Mouse (Mus musculus): ENCODE measurements around the gene Becn1. TPM values are rescaled to one million over a fixed set of nuclear protein-coding genes. Genes with fewer than 3 reads are reported as not detected.

Gene Becn1
- polyA plus RNA-seq, 1 experiment from 2014 or later: 174 TPM

GRCm38 (mm10) chr11:101279193-101279569 is 22.9 kb downstream of the Becn1 start:
- peak overlapping the region; percentile 92 for H3K4me2 ChIP-seq (ENCODE audit: low read depth)
- H3K27me3 ChIP-seq (ENCODE audit: control insufficient read depth, insufficient read depth, low read length): no peaks in the 10 kb centered on the region
- no peak overlapping the region for H3K9ac ChIP-seq (ENCODE audit: low read length)
- no peak overlapping the region for H3K27ac ChIP-seq (ENCODE audit: low read depth, low read length)
- ATAC-seq (ENCODE audit: insufficient read depth, low FRiP score, low TSS enrichment) (peak; percentile 27; the same call in 1 of the 2 replicates), DNase-seq (ENCODE audit: low spot score) (no peak)
- H3K4me1 ChIP-seq (ENCODE audit: control insufficient read depth, insufficient read depth, low read length): peaks cover 12% of the 10 kb centered on the region
- peak overlapping the region; percentile 77 for H3K4me3 ChIP-seq (ENCODE audit: low read depth, low read length)
- 64% methylated on average over 14 of the region's 14 CpGs for WGBS
- H3K9me3 ChIP-seq (ENCODE audit: control insufficient read depth, low read length): no peaks in the 10 kb centered on the region
- no peaks in the 10 kb centered on the region for H3K36me3 ChIP-seq (ENCODE audit: control insufficient read depth, insufficient read depth, low read length)

GRCm38 (mm10) chr11:101278223-101279192 is 23.6 kb downstream of the Becn1 start, which contains the start of the genes Cntd1 and Coa3:
TSS of gene Cntd1 (plus strand) at chr11:101279012.
TSS of gene Coa3 (minus strand) at chr11:101279114.
- ATAC-seq (ENCODE audit: insufficient read depth, low FRiP score, low TSS enrichment) (peak; percentile 95), DNase-seq (ENCODE audit: low spot score) (peak; percentile 85)
- peak within 1 kb of the TSS; percentile 77 for H3K9ac ChIP-seq (ENCODE audit: low read length)
- H3K9me3 ChIP-seq (ENCODE audit: control insufficient read depth, low read length): no peaks in the 10 kb centered on the region
- peak within 1 kb of the TSS; percentile 92 for H3K4me2 ChIP-seq (ENCODE audit: low read depth)
- 12% methylated on average over 45 of the region's 45 CpGs for WGBS
- H3K27ac ChIP-seq (ENCODE audit: low read depth, low read length): no peak within 1 kb of the TSS; the same call in 1 of the 2 replicates
- no peaks in the 10 kb centered on the region for H3K27me3 ChIP-seq (ENCODE audit: control insufficient read depth, insufficient read depth, low read length)
- H3K36me3 ChIP-seq (ENCODE audit: control insufficient read depth, insufficient read depth, low read length): no peaks in the 10 kb centered on the region
- H3K4me3 ChIP-seq (ENCODE audit: low read depth, low read length): peak within 1 kb of the TSS; percentile 77
- H3K4me1 ChIP-seq (ENCODE audit: control insufficient read depth, insufficient read depth, low read length): peaks cover 12% of the 10 kb centered on the region

GRCm38 (mm10) chr11:101277381-101278222 is 24.5 kb downstream of the Becn1 start:
- WGBS: 72% methylated on average over 12 of the region's 12 CpGs
- Histone ChIP-seq H3K27ac (ENCODE audit: low read depth, low read length) (no peak overlapping the region), H3K4me2 (ENCODE audit: low read depth) (peak overlapping the region; percentile 92)

GRCm38 (mm10) chr11:101276319-101277070 is 25.6 kb downstream of the Becn1 start:
- H3K27ac ChIP-seq (ENCODE audit: low read depth, low read length): no peak overlapping the region
- H3K9ac ChIP-seq (ENCODE audit: low read length): 0 out of 2 replicates have a peak overlapping the region, but pooled peaks have one; percentile 14
- H3K9me3 ChIP-seq (ENCODE audit: control insufficient read depth, low read length): no peaks in the 10 kb centered on the region
- WGBS: 25% methylated on average over 27 of the region's 27 CpGs
- H3K4me3 ChIP-seq (ENCODE audit: low read depth, low read length): no peak overlapping the region
- no peaks in the 10 kb centered on the region for H3K27me3 ChIP-seq (ENCODE audit: control insufficient read depth, insufficient read depth, low read length)
- DNase-seq (ENCODE audit: low spot score) (no peak), ATAC-seq (ENCODE audit: insufficient read depth, low FRiP score, low TSS enrichment) (no peak)
- H3K4me1 ChIP-seq (ENCODE audit: control insufficient read depth, insufficient read depth, low read length): peaks cover 12% of the 10 kb centered on the region
- H3K36me3 ChIP-seq (ENCODE audit: control insufficient read depth, insufficient read depth, low read length): no peaks in the 10 kb centered on the region
- peak overlapping the region; percentile 24; the same call in 1 of the 2 replicates for H3K4me2 ChIP-seq (ENCODE audit: low read depth)

More at GRCm38 (mm10) chr11:101277381-101278222, 24.5 kb downstream of the Becn1 start:
- ATAC-seq (ENCODE audit: insufficient read depth, low FRiP score, low TSS enrichment) (no peak), DNase-seq (ENCODE audit: low spot score) (no peak)
- H3K27me3 ChIP-seq (ENCODE audit: control insufficient read depth, insufficient read depth, low read length): no peaks in the 10 kb centered on the region
- H3K36me3 ChIP-seq (ENCODE audit: control insufficient read depth, insufficient read depth, low read length): no peaks in the 10 kb centered on the region
- H3K9ac ChIP-seq (ENCODE audit: low read length): peak overlapping the region; percentile 77
- peak overlapping the region; percentile 77 for H3K4me3 ChIP-seq (ENCODE audit: low read depth, low read length)
- no peaks in the 10 kb centered on the region for H3K9me3 ChIP-seq (ENCODE audit: control insufficient read depth, low read length)
- peaks cover 12% of the 10 kb centered on the region for H3K4me1 ChIP-seq (ENCODE audit: control insufficient read depth, insufficient read depth, low read length)

GRCm38 (mm10) chr11:101275309-101275708 is 26.8 kb downstream of the Becn1 start:
- H3K27me3 ChIP-seq (ENCODE audit: control insufficient read depth, insufficient read depth, low read length): no peaks in the 10 kb centered on the region
- H3K36me3 ChIP-seq (ENCODE audit: control insufficient read depth, insufficient read depth, low read length): no peaks in the 10 kb centered on the region
- WGBS: 75% methylated on average over 4 of the region's 4 CpGs
- no peak overlapping the region for H3K27ac ChIP-seq (ENCODE audit: low read depth, low read length)
- no peak overlapping the region for H3K4me2 ChIP-seq (ENCODE audit: low read depth)
- no peak overlapping the region for H3K4me3 ChIP-seq (ENCODE audit: low read depth, low read length)
- H3K9me3 ChIP-seq (ENCODE audit: control insufficient read depth, low read length): no peaks in the 10 kb centered on the region
- H3K4me1 ChIP-seq (ENCODE audit: control insufficient read depth, insufficient read depth, low read length): peaks cover 12% of the 10 kb centered on the region
- no peak overlapping the region for H3K9ac ChIP-seq (ENCODE audit: low read length)
- DNase-seq (ENCODE audit: low spot score) (no peak), ATAC-seq (ENCODE audit: insufficient read depth, low FRiP score, low TSS enrichment) (no peak)

GRCm38 (mm10) chr11:101272446-101272845 is 29.6 kb downstream of the Becn1 start:
- Histone ChIP-seq H3K27me3 (ENCODE audit: control insufficient read depth, insufficient read depth, low read length) (no peaks in the 10 kb centered on the region), H3K4me3 (ENCODE audit: low read depth, low read length) (no peak overlapping the region), H3K4me1 (ENCODE audit: control insufficient read depth, insufficient read depth, low read length) (peaks cover 4% of the 10 kb centered on the region), H3K9me3 (ENCODE audit: control insufficient read depth, low read length) (no peaks in the 10 kb centered on the region), H3K27ac (ENCODE audit: low read depth, low read length) (no peak overlapping the region), H3K36me3 (ENCODE audit: control insufficient read depth, insufficient read depth, low read length) (no peaks in the 10 kb centered on the region), H3K4me2 (ENCODE audit: low read depth) (no peak overlapping the region), H3K9ac (ENCODE audit: low read length) (no peak overlapping the region)
- WGBS: 80% methylated on average over 3 of the region's 3 CpGs
- DNase-seq (ENCODE audit: low spot score) (no peak), ATAC-seq (ENCODE audit: insufficient read depth, low FRiP score, low TSS enrichment) (no peak)

- Histone ChIP-seq H3K36me3 (ENCODE audit: control insufficient read depth, insufficient read depth, low read length) (no peaks in the 10 kb centered on the region), H3K27me3 (ENCODE audit: control insufficient read depth, insufficient read depth, low read length) (peaks cover 12% of the 10 kb centered on the region), H3K27ac (ENCODE audit: low read depth, low read length) (no peak overlapping the region), H3K4me3 (ENCODE audit: low read depth, low read length) (no peak overlapping the region), H3K4me2 (ENCODE audit: low read depth) (no peak overlapping the region), H3K9me3 (ENCODE audit: control insufficient read depth, low read length) (no peaks in the 10 kb centered on the region), H3K4me1 (ENCODE audit: control insufficient read depth, insufficient read depth, low read length) (peaks cover 7% of the 10 kb centered on the region; the same call in 1 of the 2 replicates), H3K9ac (ENCODE audit: low read length) (no peak overlapping the region)
- peak; percentile 65 for DNase-seq (ENCODE audit: low spot score)
- WGBS: 28% methylated on average over 10 of the region's 10 CpGs
- no peak for ATAC-seq (ENCODE audit: insufficient read depth, low FRiP score, low TSS enrichment)
These were observed 32.4 kb downstream of the Becn1 start for GRCm38 (mm10) chr11:101269577-101270116.

GRCm38 (mm10) chr11:101265906-101266305 is 36.2 kb downstream of the Becn1 start:
- Histone ChIP-seq H3K4me2 (ENCODE audit: low read depth) (no peak overlapping the region), H3K4me3 (ENCODE audit: low read depth, low read length) (no peak overlapping the region), H3K4me1 (ENCODE audit: control insufficient read depth, insufficient read depth, low read length) (peaks cover 27% of the 10 kb centered on the region), H3K36me3 (ENCODE audit: control insufficient read depth, insufficient read depth, low read length) (no peaks in the 10 kb centered on the region), H3K9me3 (ENCODE audit: control insufficient read depth, low read length) (no peaks in the 10 kb centered on the region), H3K27me3 (ENCODE audit: control insufficient read depth, insufficient read depth, low read length) (peaks cover 44% of the 10 kb centered on the region), H3K27ac (ENCODE audit: low read depth, low read length) (no peak overlapping the region), H3K9ac (ENCODE audit: low read length) (no peak overlapping the region)
- no peak for DNase-seq (ENCODE audit: low spot score)
- ATAC-seq (ENCODE audit: insufficient read depth, low FRiP score, low TSS enrichment): no peak
- 24% methylated on average over 6 of the region's 6 CpGs for WGBS

Measured in neural tube, embryonic 11.5 days (tissue).